Mouse (Mus musculus) liver, adult 2 months (tissue): ENCODE results near the gene Afmid.

Experiments used
- CTCF ChIP-seq: fragments of 200-500 bp; IDR thresholded peaks from 2 replicates; pipeline ENCODE4 v1.5.1; 2011; ENCODE audit warnings: low read depth, low read length, control low read depth
- POLR2A ChIP-seq: fragments of 200-500 bp; IDR thresholded peaks from 2 replicates; pipeline ENCODE4 v1.6.1; 2011; ENCODE audit warnings: low read length, control low read depth; ENCODE audit not compliant: insufficient read depth; ENCODE audit errors: extremely low read depth

GRCm38 (mm10) chr11:117814704-117815366 is 10.9 kb upstream of the Afmid start:
- TF ChIP-seq POLR2A (no peak), CTCF (no peak)
